Mouse (Mus musculus): ENCODE measurements around the gene Pax5. TPM values are rescaled to one million over a fixed set of nuclear protein-coding genes. Genes with fewer than 3 reads are reported as not detected.

Gene Pax5
- polyA plus RNA-seq, 1 experiment from 2014 or later = 0.99 TPM

- WGBS (ENCODE audit: insufficient replicate concordance) = 89% methylated on average over 9 of the region's 9 CpGs
- H3K27me3 ChIP-seq (ENCODE audit: insufficient read depth, low read length) = peaks cover 12% of the 10 kb centered on the region; the same call in 1 of the 2 replicates
- no peak overlapping the region for H3K9ac ChIP-seq (replicated peaks)
- H3K27ac ChIP-seq (ENCODE audit: low read depth) = no peak overlapping the region
- H3K36me3 ChIP-seq (replicated peaks; ENCODE audit: insufficient read depth, low read length) = no peaks in the 10 kb centered on the region
- no peaks in the 10 kb centered on the region for H3K9me3 ChIP-seq (ENCODE audit: low read length)
- peaks cover 3% of the 10 kb centered on the region; the same call in 1 of the 2 replicates for H3K4me1 ChIP-seq (ENCODE audit: insufficient read depth)
- no peak overlapping the region for H3K4me2 ChIP-seq (ENCODE audit: low read depth, low read length)
- ATAC-seq (no peak), DNase-seq (no peak)
- no peak for TF ChIP-seq EP300 (IDR thresholded peaks at IDR 0.05; ENCODE audit: low read depth)
- H3K4me3 ChIP-seq (ENCODE audit: low read depth, low read length) = no peak overlapping the region
These were observed 153.6 kb downstream of the Pax5 start for GRCm38 (mm10) chr4:44556586-44557281.

- no peak overlapping the region for H3K27ac ChIP-seq (ENCODE audit: low read depth)
- H3K9ac ChIP-seq (replicated peaks) = no peak overlapping the region
- DNase-seq = no peak
- H3K9me3 ChIP-seq (ENCODE audit: low read length) = no peaks in the 10 kb centered on the region
- H3K4me2 ChIP-seq (ENCODE audit: low read depth, low read length) = no peak overlapping the region
- H3K27me3 ChIP-seq (ENCODE audit: insufficient read depth, low read length) = peaks cover 12% of the 10 kb centered on the region; the same call in 1 of the 2 replicates
- TF ChIP-seq CTCF (IDR thresholded peaks at IDR 0.05; ENCODE audit: low read depth) (no peak), EP300 (IDR thresholded peaks at IDR 0.05; ENCODE audit: low read depth) (no peak)
- no peak for ATAC-seq
- WGBS (ENCODE audit: insufficient replicate concordance) = 69% methylated on average over 9 of the region's 9 CpGs
- peaks cover 3% of the 10 kb centered on the region; the same call in 1 of the 2 replicates for H3K4me1 ChIP-seq (ENCODE audit: insufficient read depth)
- H3K4me3 ChIP-seq (ENCODE audit: low read depth, low read length) = no peak overlapping the region
- H3K36me3 ChIP-seq (replicated peaks; ENCODE audit: insufficient read depth, low read length) = no peaks in the 10 kb centered on the region
These were observed 154.7 kb downstream of the Pax5 start for GRCm38 (mm10) chr4:44555576-44555975.

GRCm38 (mm10) chr4:44551470-44551869 is 158.8 kb downstream of the Pax5 start:
- no peaks in the 10 kb centered on the region for H3K27me3 ChIP-seq (ENCODE audit: insufficient read depth, low read length)
- 78% methylated on average over 12 of the region's 12 CpGs for WGBS (ENCODE audit: insufficient replicate concordance)
- ATAC-seq (no peak), DNase-seq (no peak)
- no peak overlapping the region for H3K4me2 ChIP-seq (ENCODE audit: low read depth, low read length)
- no peaks in the 10 kb centered on the region for H3K36me3 ChIP-seq (replicated peaks; ENCODE audit: insufficient read depth, low read length)
- H3K27ac ChIP-seq (ENCODE audit: low read depth) = no peak overlapping the region
- no peak for TF ChIP-seq CTCF (IDR thresholded peaks at IDR 0.05; ENCODE audit: low read depth)
- H3K9me3 ChIP-seq (ENCODE audit: low read length) = no peaks in the 10 kb centered on the region
- no peaks in the 10 kb centered on the region for H3K4me1 ChIP-seq (ENCODE audit: insufficient read depth)
- no peak overlapping the region for H3K4me3 ChIP-seq (ENCODE audit: low read depth, low read length)
- H3K9ac ChIP-seq (replicated peaks) = no peak overlapping the region

DNA sequence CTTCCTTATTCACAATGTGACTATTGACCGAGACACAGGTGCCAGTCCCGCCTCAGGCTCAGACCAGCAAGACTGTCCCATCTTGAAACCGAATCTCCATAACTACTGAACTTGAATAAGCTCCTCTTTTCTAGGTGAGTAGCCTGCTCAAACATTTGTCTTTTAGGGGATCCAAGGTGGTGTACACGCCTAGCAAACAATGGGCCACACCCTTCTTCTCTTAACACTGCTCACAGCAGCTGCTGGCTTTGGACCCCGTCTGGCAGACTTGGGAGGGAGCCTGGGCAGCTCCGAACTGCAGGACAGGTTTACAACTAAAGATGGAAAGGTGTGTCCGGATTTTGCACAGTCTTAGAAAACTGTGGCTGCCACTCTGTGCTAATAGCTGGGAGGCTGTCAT is 161.3 kb downstream of the Pax5 start:
- H3K4me2 ChIP-seq (ENCODE audit: low read depth, low read length) = no peak overlapping the region
- H3K4me3 ChIP-seq (ENCODE audit: low read depth, low read length) = no peak overlapping the region
- no peak for TF ChIP-seq CTCF (IDR thresholded peaks at IDR 0.05; ENCODE audit: low read depth)
- TF ChIP-seq EP300 (IDR thresholded peaks at IDR 0.05; ENCODE audit: low read depth) = no peak
- H3K36me3 ChIP-seq (replicated peaks; ENCODE audit: insufficient read depth, low read length) = no peaks in the 10 kb centered on the region
- DNase-seq (no peak), ATAC-seq (no peak)
- 66% methylated on average over 7 of the region's 7 CpGs for WGBS (ENCODE audit: insufficient replicate concordance)
- no peaks in the 10 kb centered on the region for H3K27me3 ChIP-seq (ENCODE audit: insufficient read depth, low read length)
- H3K4me1 ChIP-seq (ENCODE audit: insufficient read depth) = no peaks in the 10 kb centered on the region
- no peaks in the 10 kb centered on the region for H3K9me3 ChIP-seq (ENCODE audit: low read length)
- no peak overlapping the region for H3K9ac ChIP-seq (replicated peaks)
- H3K27ac ChIP-seq (ENCODE audit: low read depth) = no peak overlapping the region

DNA sequence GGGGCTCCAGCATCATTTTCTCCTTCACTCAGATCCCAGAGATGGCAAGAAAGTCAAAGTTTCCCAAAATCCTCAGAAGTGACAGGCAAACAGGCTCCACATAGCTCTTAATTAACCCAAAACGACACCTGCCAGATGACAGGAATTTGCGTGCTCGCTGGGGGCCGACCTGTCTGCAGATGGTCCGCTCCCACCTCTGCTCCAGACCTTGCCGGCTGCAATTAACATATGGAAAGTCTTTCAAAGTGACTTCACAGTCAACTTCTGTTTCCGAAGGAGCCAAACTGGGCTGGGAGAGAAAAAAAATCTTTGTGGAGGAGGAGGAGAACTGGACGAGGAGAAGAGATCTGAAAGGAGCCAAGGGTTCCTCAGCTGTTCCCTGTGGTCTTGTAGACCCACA is 164.6 kb downstream of the Pax5 start:
- WGBS (ENCODE audit: insufficient replicate concordance) = 16% methylated on average over 8 of the region's 8 CpGs
- DNase-seq (no peak), ATAC-seq (no peak)
- Histone ChIP-seq H3K4me3 (ENCODE audit: low read depth, low read length) (no peak overlapping the region), H3K9ac (replicated peaks) (no peak overlapping the region), H3K4me2 (ENCODE audit: low read depth, low read length) (no peak overlapping the region), H3K36me3 (replicated peaks; ENCODE audit: insufficient read depth, low read length) (no peaks in the 10 kb centered on the region), H3K4me1 (ENCODE audit: insufficient read depth) (no peaks in the 10 kb centered on the region), H3K9me3 (ENCODE audit: low read length) (no peaks in the 10 kb centered on the region), H3K27me3 (ENCODE audit: insufficient read depth, low read length) (no peaks in the 10 kb centered on the region), H3K27ac (ENCODE audit: low read depth) (no peak overlapping the region)
- TF ChIP-seq CTCF (IDR thresholded peaks at IDR 0.05; ENCODE audit: low read depth) (no peak), EP300 (IDR thresholded peaks at IDR 0.05; ENCODE audit: low read depth) (no peak)

DNA sequence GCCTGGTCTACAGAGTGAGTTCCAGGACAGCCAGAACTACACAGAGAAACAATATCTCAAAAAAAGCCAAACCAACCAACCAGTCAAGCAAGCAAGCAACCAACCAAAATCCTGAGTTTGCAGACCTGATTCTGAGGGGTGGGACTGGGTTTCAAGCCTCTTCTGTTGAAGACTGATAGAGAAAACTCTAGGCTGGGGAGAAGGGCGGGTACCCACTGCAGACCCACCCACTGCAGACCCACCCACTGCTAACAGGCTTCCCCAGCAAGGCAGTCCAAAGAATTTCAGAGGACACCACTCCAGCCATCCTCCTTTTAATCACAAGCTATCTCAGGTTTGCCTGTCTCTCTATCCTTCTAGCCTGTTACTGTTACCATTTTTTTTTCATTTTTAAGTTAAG is 165.8 kb downstream of the Pax5 start:
- no peak overlapping the region for H3K27ac ChIP-seq (ENCODE audit: low read depth)
- no peak overlapping the region for H3K9ac ChIP-seq (replicated peaks)
- H3K4me1 ChIP-seq (ENCODE audit: insufficient read depth) = no peaks in the 10 kb centered on the region
- DNase-seq (no peak), ATAC-seq (no peak)
- no peak overlapping the region for H3K4me3 ChIP-seq (ENCODE audit: low read depth, low read length)
- no peaks in the 10 kb centered on the region for H3K36me3 ChIP-seq (replicated peaks; ENCODE audit: insufficient read depth, low read length)
- WGBS (ENCODE audit: insufficient replicate concordance) = 52% methylated on average over 1 of the region's 1 CpGs
- no peaks in the 10 kb centered on the region for H3K9me3 ChIP-seq (ENCODE audit: low read length)
- H3K4me2 ChIP-seq (ENCODE audit: low read depth, low read length) = no peak overlapping the region
- TF ChIP-seq EP300 (IDR thresholded peaks at IDR 0.05; ENCODE audit: low read depth) (no peak), CTCF (IDR thresholded peaks at IDR 0.05; ENCODE audit: low read depth) (no peak)
- no peaks in the 10 kb centered on the region for H3K27me3 ChIP-seq (ENCODE audit: insufficient read depth, low read length)

Measured in liver, postnatal 0 days (tissue).